Mouse (Mus musculus) kidney, adult 11 months (tissue): ENCODE measurements around the gene Cog2.

Experiments
- DNase-seq: peaks from one replicate; pipeline ENCODE4 v3.0.0; 2022

Gene Cog2

GRCm38 (mm10) chr8:124572430-124572775, 51.8 kb downstream of the Cog2 start:
- DNase-seq = no peak

GRCm38 (mm10) chr8:124573552-124574340, 53.2 kb downstream of the Cog2 start:
- DNase-seq = peak; percentile 79

- DNase-seq = no peak
Observed at GRCm38 (mm10) chr8:124575811-124576210, 55.2 kb downstream of the Cog2 start, which contains the start of gene Capn9. Capn9 (plus strand) TSS chr8:124576111.

GRCm38 (mm10) chr8:124576751-124577150, 56.2 kb downstream of the Cog2 start:
- no peak for DNase-seq

DNA sequence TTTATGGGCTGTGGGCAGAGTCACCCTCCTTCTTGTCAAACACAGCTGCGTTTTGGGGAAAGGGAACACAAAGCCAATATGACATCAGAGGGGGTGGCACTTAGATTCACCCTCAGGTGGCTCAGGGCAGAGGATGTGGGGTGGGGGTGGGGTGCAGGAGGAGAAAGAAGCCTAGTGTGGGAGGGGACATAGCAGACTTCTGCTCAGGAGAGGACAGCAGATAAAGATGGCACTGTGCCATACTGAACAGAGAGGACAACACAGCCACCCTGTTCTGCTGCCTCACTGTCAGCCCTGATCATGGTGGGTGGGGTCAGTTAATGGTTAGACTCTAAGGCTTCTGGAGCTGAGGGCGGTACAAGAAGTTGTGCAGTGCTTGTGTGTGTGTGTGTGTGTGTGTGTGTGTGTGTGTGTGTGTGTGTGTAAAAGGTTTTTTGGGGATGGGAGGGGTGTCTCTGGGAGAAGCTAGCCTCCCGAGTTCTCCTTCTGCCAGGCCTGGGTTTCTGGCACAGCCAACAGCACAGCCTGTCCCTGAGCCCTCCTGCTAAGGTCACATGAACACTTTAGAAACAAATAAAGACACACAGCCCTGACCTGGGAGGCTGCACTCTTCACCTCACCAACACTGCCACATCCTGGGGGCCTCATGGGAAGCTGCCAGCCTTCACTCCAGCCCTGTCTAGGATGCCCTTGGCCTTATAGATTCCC, 65.3 kb downstream of the Cog2 start:
- no peak for DNase-seq

DNA sequence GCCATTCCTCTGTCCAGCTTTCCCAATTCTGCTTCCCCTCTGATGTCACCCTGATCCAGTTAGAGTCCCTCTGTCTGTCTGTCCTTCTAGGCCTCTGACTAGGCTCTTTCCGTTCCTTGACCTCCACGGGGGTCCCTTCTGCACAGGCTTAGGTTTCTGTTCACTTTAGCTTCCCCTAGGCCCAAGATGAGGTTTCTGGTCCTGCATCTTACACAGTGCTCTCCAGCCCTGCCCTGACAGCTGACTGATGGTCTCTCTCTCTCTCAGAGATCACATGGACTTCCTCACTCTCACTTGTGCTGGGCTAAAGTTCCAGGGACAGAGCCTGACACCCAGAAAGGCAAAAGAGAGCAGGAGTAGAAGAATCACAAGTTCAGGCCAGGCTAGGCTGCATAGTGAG, 66.0 kb downstream of the Cog2 start:
- DNase-seq = no peak

GRCm38 (mm10) chr8:124589393-124589792, 68.8 kb downstream of the Cog2 start:
- no peak for DNase-seq
